Mouse (Mus musculus) limb, embryonic 13.5 days (tissue): ENCODE data around the gene Rab6b. TPM values are rescaled to one million over a fixed set of nuclear protein-coding genes. Genes with fewer than 3 reads are reported as not detected.
"Not testable (repeated sequence)": the region's sequence is repeated elsewhere in the genome, so short reads cannot be mapped to it uniquely, and the experiment has no call there.

ENCODE experiments used
- ATAC-seq: fragments of 200-750 bp; cut with Nextera tagmentation; 2 replicates; pipeline ENCODE4 v1.8.0; 2017; ENCODE audit warnings: low read depth, moderate number of reproducible peaks, moderate TSS enrichment; ENCODE audit not compliant: low FRiP score
- H3K27ac ChIP-seq: fragments of 300-500 bp; sonication (generic); 2 replicates; pipeline ENCODE4 v1.5.1; 2015; ENCODE audit warnings: inconsistent platforms, mild to moderate bottlenecking, moderate library complexity
- H3K27me3 ChIP-seq: fragments of 300-500 bp; sonication (generic); 2 replicates; pipeline ENCODE4 v1.6.1; 2015; ENCODE audit warnings: mild to moderate bottlenecking, inconsistent platforms
- H3K36me3 ChIP-seq: fragments of 300-500 bp; sonication (generic); 2 replicates; pipeline ENCODE4 v1.6.1; 2015; ENCODE audit warnings: inconsistent platforms, mild to moderate bottlenecking, moderate library complexity
- H3K4me1 ChIP-seq: fragments of 300-500 bp; sonication (generic); 2 replicates; pipeline ENCODE4 v1.6.1; 2015; ENCODE audit warnings: inconsistent platforms
- H3K4me2 ChIP-seq: fragments of 300-500 bp; sonication (generic); replicated peaks from 2 replicates; pipeline ENCODE4 v1.6.1; 2015; ENCODE audit warnings: inconsistent platforms, mild to moderate bottlenecking, moderate library complexity
- H3K4me3 ChIP-seq: fragments of 300-500 bp; sonication (generic); 2 replicates; pipeline ENCODE4 v1.5.1; 2015; ENCODE audit warnings: moderate library complexity, mild to moderate bottlenecking, inconsistent platforms
- H3K9ac ChIP-seq: fragments of 300-500 bp; sonication (generic); 2 replicates; pipeline ENCODE4 v1.6.1; 2015; ENCODE audit warnings: mild to moderate bottlenecking, inconsistent platforms
- H3K9me3 ChIP-seq: fragments of 300-500 bp; sonication (generic); 2 replicates; pipeline ENCODE4 v1.6.1; 2016; ENCODE audit warnings: inconsistent platforms
- WGBS: fragments of 180-500 bp; shearing (Covaris S2); methylation state at CpG from one replicate; pipeline ENCODE4 v1.1.7; 2015; 5-methylcytosine and 5-hydroxymethylcytosine counted together
- polyA plus RNA-seq: library from polyadenylated mRNA; unstranded; fragments of >200 nt; fragmentation: Nextera tagmentation; extraction: Ambion mirVana; gene quantifications from 2 replicates; pipeline ENCODE4 v1.2.1, GENCODE M21; 2015

Rab6b gene
- polyA plus RNA-seq, 1 experiment from 2014 or later: 6.1 TPM

DNA sequence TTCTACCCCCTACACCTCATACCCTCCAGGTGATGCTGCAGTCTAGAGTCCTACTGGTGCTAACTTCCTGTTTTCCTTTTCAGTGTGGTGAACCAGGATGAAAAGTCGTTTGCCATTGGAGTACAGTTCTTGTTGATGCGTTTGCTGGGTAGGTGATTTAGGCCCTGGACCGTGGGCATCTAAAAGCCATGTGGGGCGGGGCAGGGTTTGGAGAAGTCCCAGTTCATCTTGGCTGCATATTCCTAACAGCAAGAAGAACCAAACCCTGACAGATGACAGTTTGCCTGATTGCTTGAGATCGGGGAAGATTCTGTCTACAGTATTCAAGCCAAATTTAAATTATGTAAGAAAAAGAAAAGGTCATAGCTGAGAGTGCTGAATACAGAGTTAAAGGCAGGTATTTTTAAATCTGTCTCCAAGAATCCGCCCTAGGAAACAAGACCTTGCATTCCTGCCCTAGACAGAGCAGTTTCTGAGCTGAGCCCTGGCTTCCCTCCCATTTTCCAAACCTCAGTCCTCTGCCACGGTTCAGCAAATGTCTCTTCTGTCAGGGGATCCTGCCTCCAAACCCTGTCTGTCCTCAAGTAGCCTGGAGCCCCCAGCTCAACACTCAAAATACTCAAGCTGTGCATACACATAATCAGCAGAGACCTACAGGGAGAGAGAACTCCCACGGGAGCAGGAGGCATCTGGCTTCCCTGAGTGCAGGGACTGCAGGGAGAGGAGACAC lies 29.2 kb upstream of the Rab6b start:
- Histone ChIP-seq H3K36me3 (no peaks in the 10 kb centered on the region), H3K9ac (no peak overlapping the region), H3K9me3 (no peaks in the 10 kb centered on the region), H3K4me3 (no peak overlapping the region), H3K27me3 (no peaks in the 10 kb centered on the region), H3K4me2 (no peak overlapping the region), H3K27ac (no peak overlapping the region), H3K4me1 (no peaks in the 10 kb centered on the region)
- 68% methylated on average over 8 of the region's 8 CpGs for WGBS
- no peak for ATAC-seq

DNA sequence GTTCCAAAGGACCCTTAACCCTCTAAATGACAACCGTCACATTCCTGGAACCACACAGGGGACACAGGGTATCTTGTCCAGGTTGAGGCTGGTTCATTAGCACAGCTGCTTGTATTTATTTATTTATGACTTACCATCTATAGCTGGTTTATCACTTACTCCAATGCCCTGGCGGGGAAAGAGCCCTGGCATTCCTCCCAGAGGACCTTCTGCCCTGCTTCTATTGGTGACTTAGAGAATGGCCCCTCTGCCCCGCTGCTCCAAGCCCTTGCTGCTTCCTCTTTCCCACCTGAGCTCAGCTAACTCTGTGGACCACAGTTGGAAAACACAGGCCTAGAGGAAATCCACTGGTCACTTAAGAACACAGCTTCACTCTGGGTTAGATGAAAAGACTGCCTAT lies 28.2 kb upstream of the Rab6b start:
- H3K27ac ChIP-seq: no peak overlapping the region
- 72% methylated on average over 3 of the region's 3 CpGs for WGBS
- no peaks in the 10 kb centered on the region for H3K27me3 ChIP-seq
- no peaks in the 10 kb centered on the region for H3K9me3 ChIP-seq
- H3K9ac ChIP-seq: no peak overlapping the region
- H3K36me3 ChIP-seq: no peaks in the 10 kb centered on the region
- no peaks in the 10 kb centered on the region for H3K4me1 ChIP-seq
- ATAC-seq: no peak
- H3K4me2 ChIP-seq: no peak overlapping the region
- no peak overlapping the region for H3K4me3 ChIP-seq

DNA sequence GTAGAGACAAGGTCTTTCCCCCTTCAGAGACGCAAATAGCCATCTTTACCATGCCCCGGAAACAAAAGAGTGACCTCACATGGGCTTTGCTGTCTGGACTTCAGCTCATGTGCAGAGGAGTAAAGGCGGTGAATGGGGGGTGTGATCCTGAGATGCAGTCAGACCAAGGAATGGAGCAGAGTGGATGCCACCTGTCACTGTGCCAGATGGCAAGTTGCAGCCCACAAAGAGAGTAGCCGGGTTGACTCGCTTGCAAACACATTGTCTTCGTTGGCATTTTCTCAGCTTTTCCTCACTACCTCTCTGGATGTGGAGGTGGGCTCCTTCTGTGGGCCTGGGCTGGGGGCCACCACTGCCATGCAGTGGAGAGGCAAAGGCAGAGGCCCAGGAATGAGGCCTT lies 24.9 kb upstream of the Rab6b start:
- 94% methylated on average over 6 of the region's 6 CpGs for WGBS
- Histone ChIP-seq H3K4me3 (no peak overlapping the region), H3K27ac (no peak overlapping the region), H3K36me3 (no peaks in the 10 kb centered on the region), H3K9me3 (no peaks in the 10 kb centered on the region), H3K4me2 (no peak overlapping the region), H3K27me3 (no peaks in the 10 kb centered on the region), H3K4me1 (no peaks in the 10 kb centered on the region), H3K9ac (no peak overlapping the region)
- ATAC-seq: no peak

DNA sequence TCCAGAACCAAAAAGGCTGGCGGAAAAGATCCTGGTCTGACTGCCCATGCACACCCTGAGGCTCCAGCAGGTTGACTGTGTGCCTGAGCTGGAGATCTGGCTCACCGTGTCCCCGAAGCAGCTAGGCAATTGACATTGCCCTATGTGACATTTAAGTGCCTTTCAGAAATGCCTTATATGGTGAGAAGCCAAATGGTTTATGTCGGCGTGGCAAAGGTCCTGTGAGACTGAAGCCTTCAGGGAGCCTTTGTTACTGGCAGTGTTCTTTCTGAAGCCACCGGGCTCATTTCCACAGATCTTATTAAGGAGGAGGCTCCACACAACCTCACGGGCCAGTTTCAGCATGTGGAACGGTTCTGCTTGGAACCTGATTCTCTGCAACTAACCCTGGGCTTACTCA lies 24.3 kb upstream of the Rab6b start:
- WGBS: 46% methylated on average over 8 of the region's 8 CpGs
- Histone ChIP-seq H3K4me2 (no peak overlapping the region), H3K9me3 (no peaks in the 10 kb centered on the region), H3K27me3 (no peaks in the 10 kb centered on the region), H3K36me3 (no peaks in the 10 kb centered on the region), H3K9ac (no peak overlapping the region), H3K4me3 (no peak overlapping the region), H3K27ac (no peak overlapping the region), H3K4me1 (0 out of 2 replicates have a peak, but pooled peaks cover 3% of the 10 kb centered on the region)
- no peak for ATAC-seq

DNA sequence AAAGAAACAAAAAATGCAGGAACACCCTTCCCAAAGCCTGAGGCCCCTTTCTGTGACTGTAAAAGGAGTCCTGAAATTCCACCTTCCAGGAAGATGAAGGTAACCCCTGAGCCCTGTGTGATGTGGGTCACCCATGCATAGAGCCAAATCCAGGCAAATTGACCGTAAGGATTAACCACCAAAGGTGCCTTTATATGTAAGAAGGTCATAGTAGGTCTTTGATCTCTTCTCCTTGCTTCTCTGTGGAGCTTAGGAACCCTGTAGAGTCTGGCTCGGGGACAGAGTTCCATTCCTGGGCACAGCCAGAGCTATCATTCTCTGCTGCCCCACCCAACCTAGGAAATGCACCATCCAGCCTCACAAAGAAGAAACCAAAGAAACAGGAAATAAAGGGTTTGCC lies 22.9 kb upstream of the Rab6b start:
- no peak overlapping the region for H3K27ac ChIP-seq
- H3K4me3 ChIP-seq: no peak overlapping the region
- H3K27me3 ChIP-seq: no peaks in the 10 kb centered on the region
- ATAC-seq: no peak
- no peaks in the 10 kb centered on the region for H3K9me3 ChIP-seq
- peaks cover 8% of the 10 kb centered on the region; the same call in 1 of the 2 replicates for H3K4me1 ChIP-seq
- 68% methylated on average over 2 of the region's 2 CpGs for WGBS
- no peaks in the 10 kb centered on the region for H3K36me3 ChIP-seq
- H3K4me2 ChIP-seq: no peak overlapping the region
- H3K9ac ChIP-seq: no peak overlapping the region

DNA sequence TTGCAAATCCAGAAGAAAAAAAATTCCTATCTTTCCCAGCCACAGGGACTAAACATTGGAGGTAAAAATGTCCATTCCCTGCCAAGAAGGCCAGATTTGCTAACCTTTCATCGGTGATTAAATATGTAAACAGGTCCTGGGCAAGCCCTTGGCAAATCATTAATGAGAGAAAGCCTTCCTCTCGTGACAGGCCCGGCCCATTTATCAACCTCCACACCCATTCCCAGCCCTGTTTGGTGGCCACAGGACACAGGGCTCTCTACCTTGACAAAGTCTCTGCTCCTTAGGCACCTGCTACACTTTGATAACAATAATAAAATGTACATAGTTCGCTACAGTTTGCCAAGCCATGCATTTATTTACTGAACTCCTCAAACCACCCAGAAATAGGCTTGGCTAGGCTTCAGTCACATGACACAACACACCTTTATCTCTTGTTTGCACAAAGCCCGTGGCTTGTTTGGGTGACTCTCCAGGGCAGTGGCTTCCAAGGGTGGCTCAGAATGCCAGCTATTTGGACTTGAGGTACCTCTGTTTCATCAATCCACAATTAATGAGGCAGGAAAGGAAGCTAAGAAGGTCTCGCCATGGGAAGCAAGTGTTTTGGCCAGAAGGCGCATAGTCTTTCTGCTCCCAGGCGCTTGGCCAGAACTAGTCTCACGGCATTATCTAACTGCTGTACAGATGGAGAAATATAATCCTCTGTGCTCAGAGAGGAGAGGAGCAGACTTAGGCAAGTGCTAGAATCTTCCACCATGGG lies 21.3 kb upstream of the Rab6b start:
- H3K4me1 ChIP-seq: peaks cover 8% of the 10 kb centered on the region; the same call in 1 of the 2 replicates
- no peak overlapping the region for H3K4me2 ChIP-seq
- 81% methylated on average over 9 of the region's 9 CpGs for WGBS
- no peak overlapping the region for H3K4me3 ChIP-seq
- H3K9ac ChIP-seq: no peak overlapping the region
- H3K9me3 ChIP-seq: no peaks in the 10 kb centered on the region
- no peak overlapping the region for H3K27ac ChIP-seq
- no peaks in the 10 kb centered on the region for H3K36me3 ChIP-seq
- ATAC-seq: no peak
- no peaks in the 10 kb centered on the region for H3K27me3 ChIP-seq

DNA sequence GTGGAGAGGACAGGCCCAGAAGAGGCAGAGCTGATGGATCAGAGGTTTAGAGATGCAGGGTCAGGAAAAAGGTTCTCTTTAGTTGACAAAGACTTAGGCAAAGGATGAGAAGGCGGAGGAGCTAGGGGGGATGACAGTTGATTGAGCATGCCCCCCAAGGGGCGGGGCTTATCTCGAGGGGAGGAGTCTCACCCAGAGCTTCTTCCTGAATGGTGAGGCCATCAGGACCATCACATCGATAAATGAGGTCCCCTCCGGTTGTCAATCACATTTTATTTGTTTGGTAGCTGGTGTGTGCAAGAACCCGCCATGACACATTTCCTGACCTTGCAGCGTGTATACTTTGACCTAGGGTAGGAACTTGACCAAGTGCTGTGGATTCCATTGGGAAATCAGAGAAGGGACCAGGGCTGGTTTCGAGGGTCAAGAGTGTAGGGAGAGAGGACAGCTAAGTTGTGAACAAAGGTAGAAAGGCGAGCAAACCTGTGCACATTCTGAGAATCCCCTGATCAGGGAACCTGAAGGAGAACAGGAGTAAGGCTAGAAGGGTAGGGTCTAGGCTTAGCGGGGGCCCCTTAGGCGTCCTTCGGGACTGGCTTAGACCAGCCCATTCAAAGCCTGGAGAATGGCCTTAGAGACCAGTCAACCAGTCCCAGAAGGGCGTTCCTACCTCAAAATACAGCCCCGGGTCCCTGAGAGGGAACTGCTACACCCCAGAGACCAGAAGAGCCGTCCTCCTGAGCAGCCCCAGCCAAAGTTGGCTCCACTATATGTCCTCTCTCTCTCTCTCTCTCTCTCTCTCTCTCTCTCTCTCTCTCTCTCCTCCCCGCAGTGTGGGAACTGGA lies 20.3 kb upstream of the Rab6b start:
- H3K4me1 ChIP-seq: peaks cover 8% of the 10 kb centered on the region; the same call in 1 of the 2 replicates
- no peak overlapping the region for H3K27ac ChIP-seq
- H3K36me3 ChIP-seq: no peaks in the 10 kb centered on the region
- ATAC-seq: no peak
- H3K9ac ChIP-seq: no peak overlapping the region
- no peak overlapping the region for H3K4me3 ChIP-seq
- no peaks in the 10 kb centered on the region for H3K9me3 ChIP-seq
- H3K27me3 ChIP-seq: no peaks in the 10 kb centered on the region
- peak overlapping the region; percentile 84; the same call in 1 of the 2 replicates for H3K4me2 ChIP-seq
- WGBS: 82% methylated on average over 16 of the region's 16 CpGs

DNA sequence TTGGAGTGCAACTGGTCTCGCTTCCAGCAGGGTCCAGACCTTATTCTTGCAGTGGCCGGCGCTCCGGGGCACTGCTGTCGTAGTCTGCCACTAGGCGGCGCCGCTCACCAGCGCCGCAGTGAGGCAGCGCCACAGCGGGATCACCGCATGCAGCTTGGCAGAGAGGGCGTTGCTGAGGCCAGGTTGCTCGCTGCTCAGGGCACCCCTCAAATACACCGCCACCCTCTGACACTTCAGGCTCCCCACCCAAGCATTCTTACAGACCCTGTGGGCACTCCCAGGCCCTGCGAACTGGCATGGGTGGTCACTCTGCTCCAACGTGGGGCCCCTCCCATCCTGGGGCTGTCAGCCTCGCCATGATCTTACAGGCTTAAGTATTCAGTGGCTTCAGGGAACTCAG lies 19.3 kb upstream of the Rab6b start:
- H3K36me3 ChIP-seq: no peaks in the 10 kb centered on the region
- H3K4me3 ChIP-seq: peak overlapping the region; percentile 47
- peak overlapping the region; percentile 84 for H3K4me2 ChIP-seq
- under 1% methylated on average over 19 of the region's 19 CpGs for WGBS
- no peaks in the 10 kb centered on the region for H3K27me3 ChIP-seq
- H3K9ac ChIP-seq: peak overlapping the region; percentile 67
- H3K4me1 ChIP-seq: peaks cover 8% of the 10 kb centered on the region; the same call in 1 of the 2 replicates
- H3K27ac ChIP-seq: no peak overlapping the region
- H3K9me3 ChIP-seq: no peaks in the 10 kb centered on the region
- ATAC-seq: peak; percentile 80

DNA sequence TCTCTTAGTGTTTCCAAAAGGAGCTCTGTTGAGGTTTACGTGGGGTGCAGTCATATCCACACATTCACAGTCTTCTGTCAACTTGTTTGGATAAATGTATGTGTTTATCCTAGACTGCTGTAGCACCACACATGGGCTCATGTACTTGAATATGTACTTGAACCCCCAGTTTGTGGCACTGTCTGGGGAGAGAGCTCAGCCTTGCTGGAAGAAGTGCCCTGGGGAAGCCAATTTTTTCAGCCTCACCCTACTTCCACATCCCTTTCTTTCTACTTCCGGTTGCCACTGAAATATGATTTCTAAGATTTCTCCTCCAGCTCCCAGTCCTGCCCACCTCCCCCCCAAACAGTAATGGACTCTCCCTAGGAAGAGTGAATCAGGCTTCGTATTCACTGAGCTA lies 17.9 kb upstream of the Rab6b start:
- WGBS: 75% methylated on average over 3 of the region's 3 CpGs
- Histone ChIP-seq H3K9me3 (no peaks in the 10 kb centered on the region), H3K4me3 (no peak overlapping the region), H3K36me3 (no peaks in the 10 kb centered on the region), H3K9ac (no peak overlapping the region), H3K27me3 (no peaks in the 10 kb centered on the region), H3K4me1 (peaks cover 8% of the 10 kb centered on the region; the same call in 1 of the 2 replicates), H3K27ac (no peak overlapping the region), H3K4me2 (no peak overlapping the region)
- ATAC-seq: no peak

DNA sequence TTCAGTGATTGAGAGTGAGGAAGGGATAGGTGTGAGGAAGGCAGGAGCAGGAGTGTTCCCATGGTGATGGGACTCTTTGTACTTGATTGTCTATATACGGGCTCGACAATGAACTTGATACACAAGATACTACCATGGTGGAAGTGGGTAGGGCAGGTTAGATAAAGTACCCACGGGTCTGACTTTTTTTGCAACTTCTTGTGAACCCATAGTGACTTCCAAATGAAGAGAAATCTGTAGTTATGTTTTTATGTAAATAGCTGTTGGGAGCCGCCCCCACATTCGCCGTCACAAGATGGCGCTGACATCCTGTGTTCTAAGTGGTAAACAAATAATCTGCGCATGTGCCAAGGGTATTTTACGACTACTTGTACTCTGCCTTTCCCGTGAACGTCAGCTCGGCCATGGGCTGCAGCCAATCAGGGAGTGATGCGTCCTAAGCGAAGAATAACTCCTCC lies 3.2 kb upstream of the Rab6b start:
- WGBS: 13% methylated on average over 8 of the region's 14 CpGs
- not testable (repeated sequence) for H3K36me3 ChIP-seq, H3K9me3 ChIP-seq, H3K27ac ChIP-seq, H3K9ac ChIP-seq
- H3K27me3 ChIP-seq: peaks cover 42% of the 10 kb centered on the region
- H3K4me2 ChIP-seq: peak overlapping the region; percentile 51
- H3K4me3 ChIP-seq: peak overlapping the region; percentile 49
- ATAC-seq: peak; percentile 77
- H3K4me1 ChIP-seq: peaks cover 25% of the 10 kb centered on the region

DNA sequence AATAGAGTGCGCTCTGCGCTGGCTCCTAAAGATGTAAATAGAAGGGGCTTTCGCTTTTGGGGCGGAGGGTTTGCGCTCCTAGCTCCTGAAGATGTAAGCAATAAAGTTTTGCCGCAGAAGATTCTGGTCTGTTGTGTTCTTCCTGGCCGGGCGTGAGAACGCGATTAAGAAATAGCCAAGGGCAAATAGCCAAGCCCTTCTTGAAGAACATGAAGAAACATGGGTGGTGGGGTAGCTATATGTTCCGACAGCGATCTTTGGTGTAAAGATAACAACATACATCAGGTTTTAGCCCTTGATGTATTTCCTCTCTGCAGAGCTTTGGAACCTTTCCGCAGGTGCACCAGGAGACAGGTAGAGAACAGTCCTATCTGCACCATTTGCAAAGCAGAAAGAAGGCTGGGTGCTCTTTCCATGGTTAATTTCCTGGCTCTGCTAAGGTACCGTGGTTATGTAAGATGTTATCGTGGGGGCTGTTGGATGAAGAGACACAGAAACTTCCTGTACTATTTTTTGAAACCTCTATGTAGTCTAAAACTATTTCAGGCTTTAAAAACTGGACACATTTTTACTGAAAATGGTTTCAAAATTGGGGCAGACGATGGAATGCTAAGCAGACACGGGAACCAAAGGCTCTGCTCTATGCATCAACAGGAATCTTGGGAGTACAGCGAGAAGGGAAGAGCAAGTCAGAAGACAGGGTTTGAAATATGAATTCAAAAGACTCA lies 2.5 kb upstream of the Rab6b start:
- 37% methylated on average over 18 of the region's 18 CpGs for WGBS
- H3K9ac ChIP-seq: peak overlapping the region; percentile 65
- no peak for ATAC-seq
- H3K4me1 ChIP-seq: peaks cover 28% of the 10 kb centered on the region
- H3K4me3 ChIP-seq: peak overlapping the region; percentile 49
- H3K9me3 ChIP-seq: no peaks in the 10 kb centered on the region
- peaks cover 48% of the 10 kb centered on the region for H3K27me3 ChIP-seq
- H3K27ac ChIP-seq: no peak overlapping the region
- peak overlapping the region; percentile 68 for H3K4me2 ChIP-seq
- H3K36me3 ChIP-seq: no peaks in the 10 kb centered on the region
